Mouse (Mus musculus): Measurements from ENCODE around the gene Grin2b.
"Not testable (repeated sequence)": the region's sequence is repeated elsewhere in the genome, so short reads cannot be mapped to it uniquely, and the experiment has no call there.

Gene Grin2b

GRCm38 (mm10) chr6:135692533-135692932 lies 480.8 kb downstream of the Grin2b start:
- DNase-seq (ENCODE audit: low spot score in 2 of 2), result no peak

DNA sequence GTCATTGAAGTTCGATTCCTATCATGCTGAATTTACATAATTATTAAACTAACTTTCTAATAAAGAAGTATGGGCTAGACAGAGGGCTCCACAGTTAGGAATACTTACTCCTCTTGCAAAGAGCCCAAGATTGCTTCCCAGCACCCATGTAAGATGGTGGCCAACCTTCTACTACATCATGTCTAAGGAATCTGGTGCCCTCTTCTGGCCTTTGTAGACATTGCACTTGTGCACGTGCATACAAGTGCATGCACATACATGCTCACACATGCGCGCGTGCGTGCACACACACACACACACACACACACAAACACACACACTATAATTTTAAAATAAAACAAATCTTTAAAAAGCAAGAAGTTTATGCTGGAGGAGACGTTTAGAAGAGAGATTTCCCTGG lies 481.8 kb downstream of the Grin2b start:
- DNase-seq (ENCODE audit: low spot score in 2 of 2), result no peak

- DNase-seq (ENCODE audit: low spot score in 2 of 2), result no peak
These were observed 485.4 kb downstream of the Grin2b start for GRCm38 (mm10) chr6:135687926-135688325.

GRCm38 (mm10) chr6:135684206-135684605 lies 489.1 kb downstream of the Grin2b start:
- no peak for DNase-seq (ENCODE audit: low spot score in 2 of 2)

DNA sequence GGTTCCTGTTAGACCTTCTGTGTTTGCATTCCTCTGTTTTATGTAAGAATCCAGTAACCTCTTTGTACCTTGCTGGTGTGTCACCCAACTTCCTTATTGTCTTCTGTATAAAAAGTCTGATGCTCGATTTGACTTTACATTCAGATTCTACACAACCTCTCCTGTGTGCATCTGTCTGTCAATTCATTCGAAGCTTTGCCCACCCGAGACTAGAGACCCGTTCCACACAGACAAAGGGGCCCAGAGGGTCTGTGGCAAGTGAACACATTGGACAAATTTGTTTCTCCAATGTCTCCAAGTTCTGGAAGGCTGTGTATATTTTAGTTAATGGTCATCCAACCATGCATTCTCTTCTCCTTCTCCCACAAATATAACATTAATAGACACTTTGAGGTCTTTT lies 491.9 kb downstream of the Grin2b start:
- DNase-seq (ENCODE audit: low spot score in 2 of 2), result not testable (repeated sequence)

GRCm38 (mm10) chr6:135680105-135680710 lies 493.1 kb downstream of the Grin2b start:
- DNase-seq (ENCODE audit: low spot score in 2 of 2), result no peak

DNA sequence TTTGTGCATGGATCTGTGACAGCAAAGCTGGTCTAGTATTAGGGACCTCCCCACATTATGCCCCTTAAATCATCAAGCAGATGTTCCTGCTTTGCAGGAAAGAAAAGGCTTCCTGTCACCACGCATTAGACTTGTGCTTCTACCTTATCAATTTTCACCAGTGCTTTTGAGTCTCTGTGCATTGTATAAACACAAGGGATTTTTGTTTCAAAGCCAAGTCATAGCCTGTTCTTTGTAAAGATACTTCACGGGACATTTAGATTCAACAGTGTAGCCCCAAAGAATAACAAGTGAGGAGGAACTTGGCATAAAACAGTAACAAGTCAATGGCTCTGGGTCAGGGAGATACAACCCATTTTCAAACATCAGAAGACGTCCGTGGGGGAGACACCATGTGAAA lies 498.9 kb downstream of the Grin2b start:
- DNase-seq (ENCODE audit: low spot score in 2 of 2), result no peak

DNA sequence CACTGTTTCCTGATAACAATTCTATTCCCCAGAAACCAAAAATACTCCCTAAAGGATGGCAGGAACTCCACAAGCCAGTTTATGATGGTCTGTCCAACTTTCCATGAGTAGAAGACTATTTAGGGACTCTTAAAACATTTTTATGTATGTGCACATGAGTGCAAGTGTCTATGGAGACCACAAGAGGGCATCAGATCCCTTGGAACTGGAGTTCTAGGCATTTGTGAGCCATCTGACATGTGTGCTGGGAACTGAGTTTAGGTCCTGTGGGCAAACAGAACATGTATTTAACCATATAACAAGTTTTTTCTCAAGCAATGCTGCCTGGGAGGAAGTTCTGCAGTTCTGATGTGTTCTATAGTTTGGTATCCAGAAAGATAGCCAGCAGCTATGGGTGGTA lies 501.3 kb downstream of the Grin2b start:
- DNase-seq (ENCODE audit: low spot score in 2 of 2), result no peak

Data from thymus, postnatal 10 days (tissue).